Mouse (Mus musculus) forebrain, embryonic 15.5 days (tissue): ENCODE results near the gene Mob4. TPM values are rescaled to one million over a fixed set of nuclear protein-coding genes. Genes with fewer than 3 reads are reported as not detected.
A peak's percentile ranks its signal among the peaks of the same experiment; 100 is the strongest.

ENCODE experiments used
- ATAC-seq: fragments of 200-750 bp; cut with Nextera tagmentation; replicated peaks from 2 replicates; pipeline ENCODE4 v1.8.0; 2017; ENCODE audit warnings: mild to moderate bottlenecking, moderate TSS enrichment, moderate library complexity
- H3K27ac ChIP-seq: fragments of 300-500 bp; sonication (generic); replicated peaks from 2 replicates; pipeline ENCODE4 v1.5.1; 2015; ENCODE audit warnings: mild to moderate bottlenecking, inconsistent platforms
- H3K27me3 ChIP-seq: fragments of 300-500 bp; sonication (generic); 2 replicates; pipeline ENCODE4 v1.6.1; 2015; ENCODE audit warnings: inconsistent platforms
- H3K36me3 ChIP-seq: fragments of 300-500 bp; sonication (generic); 2 replicates; pipeline ENCODE4 v1.6.1; 2015; ENCODE audit warnings: mild to moderate bottlenecking, inconsistent platforms
- H3K4me1 ChIP-seq: fragments of 300-500 bp; sonication (generic); 2 replicates; pipeline ENCODE4 v1.6.1; 2015; ENCODE audit warnings: inconsistent platforms
- H3K4me2 ChIP-seq: fragments of 300-500 bp; sonication (generic); replicated peaks from 2 replicates; pipeline ENCODE4 v1.6.1; 2015; ENCODE audit warnings: mild to moderate bottlenecking, inconsistent platforms
- H3K4me3 ChIP-seq: fragments of 300-500 bp; sonication (generic); 2 replicates; pipeline ENCODE4 v1.5.1; 2015; ENCODE audit warnings: mild to moderate bottlenecking, inconsistent platforms
- H3K9ac ChIP-seq: fragments of 300-500 bp; sonication (generic); replicated peaks from 2 replicates; pipeline ENCODE4 v1.6.1; 2015; ENCODE audit warnings: mild to moderate bottlenecking, inconsistent platforms
- H3K9me3 ChIP-seq: fragments of 300-500 bp; sonication (generic); 2 replicates; pipeline ENCODE4 v1.6.1; 2016; ENCODE audit warnings: inconsistent platforms
- WGBS: fragments of 180-500 bp; shearing (Covaris S2); methylation state at CpG from one replicate; pipeline ENCODE4 v1.1.7; 2015; ENCODE audit warnings: mixed read lengths; 5-methylcytosine and 5-hydroxymethylcytosine counted together
- polyA plus RNA-seq: library from polyadenylated mRNA; unstranded; fragments of >200 nt; fragmentation: Nextera tagmentation; extraction: Ambion mirVana; gene quantifications from 2 replicates; pipeline ENCODE4 v1.2.1, GENCODE M21; 2015

Mob4 gene
- polyA plus RNA-seq, 1 experiment from 2014 or later: 182 TPM

- Histone ChIP-seq H3K4me3 (no peak overlapping the region), H3K9me3 (no peaks in the 10 kb centered on the region), H3K36me3 (no peaks in the 10 kb centered on the region), H3K4me2 (no peak overlapping the region), H3K9ac (no peak overlapping the region), H3K4me1 (peaks cover 23% of the 10 kb centered on the region), H3K27me3 (no peaks in the 10 kb centered on the region), H3K27ac (no peak overlapping the region)
- ATAC-seq: peak; percentile 55; the same call in 1 of the 2 replicates
- WGBS: 27% methylated on average over 2 of the region's 2 CpGs
These were observed 62.3 kb downstream of the Mob4 start for GRCm38 (mm10) chr1:55193316-55193715.

DNA sequence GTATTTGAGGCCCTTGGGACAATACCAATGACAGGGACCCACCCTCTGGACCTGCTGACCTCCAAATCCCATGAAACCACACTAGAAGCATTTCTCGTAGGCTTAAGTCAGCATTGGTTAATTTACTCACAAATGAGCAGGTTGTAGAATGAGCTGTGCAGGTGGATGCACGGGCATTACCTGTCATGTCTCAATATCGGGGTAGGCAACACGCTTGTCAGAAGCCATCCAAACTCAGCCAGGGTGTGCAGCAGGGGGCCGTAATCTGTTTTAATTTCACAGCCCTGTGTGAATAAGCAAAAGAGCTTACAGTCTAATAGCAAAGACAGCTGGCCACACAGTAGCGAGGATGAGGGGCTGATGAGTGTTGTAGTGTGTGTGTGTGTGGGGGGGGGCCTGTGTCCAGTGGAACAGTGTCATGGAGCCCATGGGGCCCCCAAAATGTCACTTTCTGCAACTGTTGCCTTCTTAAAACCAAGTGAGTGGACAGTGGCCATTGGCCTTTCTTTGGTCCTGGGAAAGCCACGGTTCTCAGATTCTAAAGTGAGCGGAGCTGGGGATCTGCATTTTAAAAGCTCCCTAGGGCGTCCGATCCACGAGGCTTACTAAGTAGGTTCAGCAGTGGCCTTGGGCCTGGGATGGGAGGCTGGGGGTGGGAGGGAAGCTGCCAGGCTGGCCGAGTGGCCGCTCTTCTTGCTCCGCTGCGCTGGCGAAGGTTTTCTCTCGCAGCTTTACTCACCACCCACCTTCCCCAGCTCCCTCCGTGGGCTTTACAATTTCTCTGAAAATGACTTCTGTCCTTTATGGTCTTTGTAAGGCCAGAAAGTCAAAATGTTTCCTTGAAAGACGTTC, 63.3 kb downstream of the Mob4 start:
- 28% methylated on average over 19 of the region's 19 CpGs for WGBS
- Histone ChIP-seq H3K27ac (no peak overlapping the region; the same call in 1 of the 2 replicates), H3K36me3 (no peaks in the 10 kb centered on the region), H3K27me3 (no peaks in the 10 kb centered on the region), H3K9ac (no peak overlapping the region), H3K4me2 (no peak overlapping the region; the same call in 1 of the 2 replicates), H3K4me1 (peaks cover 26% of the 10 kb centered on the region), H3K9me3 (no peaks in the 10 kb centered on the region), H3K4me3 (no peak overlapping the region)
- no peak for ATAC-seq

DNA sequence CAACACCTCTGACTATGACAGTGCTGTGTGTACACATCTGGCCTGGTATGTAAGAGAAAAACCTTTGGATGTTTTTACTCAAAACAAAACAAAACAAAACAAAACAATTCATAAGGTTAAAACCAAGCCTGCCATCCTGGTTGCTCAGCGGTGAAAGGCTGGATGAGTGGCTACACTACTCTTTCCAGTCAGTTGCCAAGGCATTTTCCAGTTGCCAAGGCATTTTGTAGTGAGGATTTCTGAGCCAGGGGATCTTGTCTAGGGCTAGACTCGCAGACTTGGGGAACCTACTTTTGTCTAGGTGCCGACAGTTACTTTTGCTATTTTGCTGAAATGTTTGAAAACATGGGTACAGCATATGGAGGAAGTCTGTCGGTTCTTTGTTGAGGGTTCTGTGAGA, 64.0 kb downstream of the Mob4 start:
- no peak overlapping the region for H3K9ac ChIP-seq
- no peak overlapping the region for H3K4me2 ChIP-seq
- WGBS: 35% methylated on average over 4 of the region's 4 CpGs
- H3K4me3 ChIP-seq: no peak overlapping the region
- no peak for ATAC-seq
- peaks cover 26% of the 10 kb centered on the region for H3K4me1 ChIP-seq
- H3K27ac ChIP-seq: no peak overlapping the region
- no peaks in the 10 kb centered on the region for H3K9me3 ChIP-seq
- H3K27me3 ChIP-seq: no peaks in the 10 kb centered on the region
- no peaks in the 10 kb centered on the region for H3K36me3 ChIP-seq

- no peaks in the 10 kb centered on the region for H3K9me3 ChIP-seq
- WGBS: 53% methylated on average over 6 of the region's 6 CpGs
These were observed 65.4 kb downstream of the Mob4 start for GRCm38 (mm10) chr1:55196327-55197003.

DNA sequence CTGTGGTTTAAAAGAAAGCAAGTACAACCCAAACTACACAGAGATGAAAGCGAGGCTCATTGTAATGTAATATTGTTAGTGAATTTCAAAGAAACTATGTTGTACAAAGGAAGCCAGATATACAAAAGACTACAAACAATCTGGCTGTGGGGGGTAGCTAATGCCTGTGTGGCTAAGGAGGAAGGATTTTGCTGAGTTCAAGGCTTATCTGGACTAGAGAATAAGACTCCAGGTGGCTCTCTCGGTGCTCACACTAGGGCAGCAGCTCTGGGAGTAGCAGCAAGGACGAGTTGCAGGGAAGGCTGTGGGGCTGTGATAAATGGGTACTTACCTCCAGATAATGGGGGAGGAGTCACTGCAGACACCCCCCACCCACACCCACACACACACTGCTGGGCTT, 67.7 kb downstream of the Mob4 start:
- no peaks in the 10 kb centered on the region for H3K36me3 ChIP-seq
- H3K9me3 ChIP-seq: no peaks in the 10 kb centered on the region
- 8% methylated on average over 3 of the region's 3 CpGs for WGBS
- no peak overlapping the region for H3K27ac ChIP-seq
- no peak overlapping the region for H3K4me3 ChIP-seq
- no peaks in the 10 kb centered on the region for H3K27me3 ChIP-seq
- H3K9ac ChIP-seq: no peak overlapping the region
- H3K4me2 ChIP-seq: no peak overlapping the region
- no peak for ATAC-seq
- H3K4me1 ChIP-seq: peaks cover 25% of the 10 kb centered on the region

More at GRCm38 (mm10) chr1:55196327-55197003, 65.4 kb downstream of the Mob4 start:
- Histone ChIP-seq H3K27me3 (no peaks in the 10 kb centered on the region), H3K4me2 (no peak overlapping the region), H3K36me3 (no peaks in the 10 kb centered on the region), H3K4me1 (peaks cover 26% of the 10 kb centered on the region), H3K27ac (no peak overlapping the region), H3K9ac (no peak overlapping the region), H3K4me3 (no peak overlapping the region)
- no peak for ATAC-seq

GRCm38 (mm10) chr1:55201850-55202752, 71.1 kb downstream of the Mob4 start:
- H3K4me2 ChIP-seq: no peak overlapping the region
- H3K9ac ChIP-seq: no peak overlapping the region
- H3K4me1 ChIP-seq: peaks cover 14% of the 10 kb centered on the region
- ATAC-seq: peak; percentile 33; the same call in 1 of the 2 replicates
- H3K27ac ChIP-seq: peak overlapping the region; percentile 63; the same call in 1 of the 2 replicates
- no peaks in the 10 kb centered on the region for H3K36me3 ChIP-seq
- H3K27me3 ChIP-seq: no peaks in the 10 kb centered on the region
- no peak overlapping the region for H3K4me3 ChIP-seq
- no peaks in the 10 kb centered on the region for H3K9me3 ChIP-seq
- WGBS: 55% methylated on average over 18 of the region's 18 CpGs

Other genes with a start within 250 kb of the Mob4 start
- 21.5 and 24.1 TPM in 2 replicates for gene Ankrd44, start 204.8 kb upstream of the Mob4 start, polyA plus RNA-seq
- 391 and 417 TPM in 2 replicates for gene Sf3b1, start 103.8 kb upstream of the Mob4 start, polyA plus RNA-seq
- 36.0 and 36.6 TPM in 2 replicates for gene Coq10b, start 78.5 kb upstream of the Mob4 start, polyA plus RNA-seq
- gene Hspe1, start 43.1 kb upstream of the Mob4 start, polyA plus RNA-seq: 253 and 276 TPM in 2 replicates
- gene Hspd1, start 43.0 kb upstream of the Mob4 start, polyA plus RNA-seq: 291 and 296 TPM in 2 replicates
- 12.7 and 13.4 TPM in 2 replicates for gene Rftn2, start 95.6 kb downstream of the Mob4 start, polyA plus RNA-seq
- 4.3 and 4.4 TPM in 2 replicates for gene Mars2, start 105.9 kb downstream of the Mob4 start, polyA plus RNA-seq
- 0.27 TPM in 1 of 2 replicates, not detected in the other for gene Boll, start 232.2 kb downstream of the Mob4 start, polyA plus RNA-seq